Mouse (Mus musculus) megakaryocyte progenitor cell, adult 5-6 weeks (primary cell): ENCODE results near the gene Npepl1. TPM values are rescaled to one million over a fixed set of nuclear protein-coding genes. Genes with fewer than 3 reads are reported as not detected.

Source experiments
- total RNA-seq, 2 experiments: library from RNA; stranded (forward) in 1 of 2; stranded (reverse) in 1 of 2; fragments of 157-497, 149-512 nt in 1 of 2; fragments of 200-1000 nt in 1 of 2; gene quantifications; 2 replicates each; pipeline versions ENCODE4 v1.2.3 to v1.2.4; 2015 to 2017

Gene Npepl1
- total RNA-seq, 2 experiments from 2014 or later, result 28.2 to 49.6 TPM

Other genes with a start within 250 kb of the Npepl1 start
- gene Stx16, start 34.0 kb upstream of the Npepl1 start, total RNA-seq (2015), result 26.6 and 29.2 TPM in 2 replicates
- 19.8 and 30.1 TPM in 2 replicates for gene Stx16, start 34.0 kb upstream of the Npepl1 start, total RNA-seq (2017)
- 564 and 566 TPM in 2 replicates for gene Gnas, start 174.0 kb downstream of the Npepl1 start, total RNA-seq (2015)
- 218 and 221 TPM in 2 replicates for gene Gnas, start 174.0 kb downstream of the Npepl1 start, total RNA-seq (2017)
- gene Gm20721, start 236.4 kb downstream of the Npepl1 start, total RNA-seq (2015), result 0.12 TPM in 1 of 2 replicates, not detected in the other
- gene Gm20721, start 236.4 kb downstream of the Npepl1 start, total RNA-seq (2017), result 3.1 and 3.3 TPM in 2 replicates